Mouse (Mus musculus) brain, embryonic 18.5 days (tissue): ENCODE measurements around the gene Olfr50.

Experiments
- DNase-seq: peaks from one replicate; pipeline ENCODE4 v3.0.0-alpha.2; 2012; ENCODE audit warnings: low read depth, low spot score

The Olfr50 gene

GRCm38 (mm10) chr2:36790238-36790637, at the start of gene Olfr50:
Gene Olfr50, plus strand, starts transcription at chr2:36790538.
- no peak for DNase-seq

DNA sequence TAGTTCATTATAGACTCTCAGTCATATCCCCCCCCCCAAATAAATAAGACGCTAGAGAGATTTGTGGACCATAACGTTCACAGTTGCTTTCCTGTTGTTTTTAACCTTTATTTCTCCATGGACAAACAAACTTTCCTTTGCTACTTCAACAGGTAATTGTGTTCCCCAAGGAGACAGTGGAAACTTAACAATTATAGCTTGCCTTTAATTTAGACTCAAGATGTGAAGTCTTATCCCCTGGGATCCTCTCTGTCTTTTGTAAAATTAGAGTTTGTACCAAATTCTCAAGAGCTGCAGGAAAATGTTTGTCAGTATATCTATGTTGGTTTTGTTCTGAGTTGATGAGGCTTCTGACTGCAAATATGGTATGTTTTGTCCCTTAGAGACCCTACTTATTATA, 6.4 kb upstream of the Olfr50 start, which contains the start of gene Olfr348:
TSS of gene Olfr348 (plus strand) at position 301 of the 400 bp plus-strand sequence.
- no peak for DNase-seq

DNA sequence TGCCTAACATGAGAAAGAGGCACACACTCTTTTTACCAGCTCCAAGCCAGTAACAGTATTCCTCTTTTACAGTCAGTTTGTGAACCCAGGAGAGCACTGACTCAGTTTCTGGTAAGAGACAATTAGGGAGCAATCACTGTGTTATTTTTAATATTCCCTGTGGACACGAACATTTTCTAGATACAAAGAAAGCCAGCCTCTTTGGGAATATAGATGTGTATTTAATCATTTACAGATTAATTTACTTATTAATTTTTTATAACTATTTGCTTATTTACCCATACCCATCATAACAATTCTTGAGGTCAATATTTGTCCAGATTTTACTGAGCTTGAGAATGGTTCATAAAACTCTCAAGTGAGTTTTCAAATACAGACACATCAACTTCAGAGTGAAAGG, 26.6 kb downstream of the Olfr50 start, which contains the start of gene Olfr3:
TSS of gene Olfr3 (minus strand) at position 101 of the 400 bp plus-strand sequence.
- DNase-seq: no peak

DNA sequence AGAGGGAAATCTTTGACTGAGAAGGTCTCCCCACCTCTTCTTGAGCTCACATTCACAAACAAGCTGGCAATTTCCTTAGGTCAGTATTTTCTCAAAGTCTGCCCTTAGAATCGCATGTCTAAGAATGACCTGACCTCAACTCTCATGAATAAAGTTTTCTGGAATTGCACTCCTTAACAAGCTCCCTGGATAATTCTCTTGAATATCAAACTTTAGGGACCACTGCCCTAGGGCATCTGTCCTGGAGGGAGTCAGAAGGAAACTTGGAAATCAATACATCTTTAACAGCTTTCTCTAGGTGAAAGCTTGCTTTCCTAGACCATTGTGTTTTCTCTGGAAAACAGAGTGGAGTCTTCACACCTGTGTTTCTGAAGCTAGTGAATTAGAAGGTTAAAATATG, 55.7 kb downstream of the Olfr50 start, which contains the start of gene Olfr350:
TSS of gene Olfr350 (plus strand) at position 301 of the 400 bp plus-strand sequence.
- no peak for DNase-seq
